Mouse (Mus musculus): ENCODE results near the gene Megf6. TPM values are rescaled to one million over a fixed set of nuclear protein-coding genes. Genes with fewer than 3 reads are reported as not detected.

Megf6 gene
- 9.5 and 11.1 TPM in 2 replicates for polyA plus RNA-seq (2012; rRNA removed)

GRCm38 (mm10) chr4:154170506-154171150, at the start of gene Megf6:
TSS of gene Megf6 (plus strand) at chr4:154170730.

DNA sequence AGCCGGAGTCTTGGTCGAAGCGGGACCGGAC, 30.5 kb upstream of the Megf6 start, which contains the start of gene Trp73:
TSS of gene Trp73 (minus strand) at position 27 of the 31 bp plus-strand sequence.

DNA sequence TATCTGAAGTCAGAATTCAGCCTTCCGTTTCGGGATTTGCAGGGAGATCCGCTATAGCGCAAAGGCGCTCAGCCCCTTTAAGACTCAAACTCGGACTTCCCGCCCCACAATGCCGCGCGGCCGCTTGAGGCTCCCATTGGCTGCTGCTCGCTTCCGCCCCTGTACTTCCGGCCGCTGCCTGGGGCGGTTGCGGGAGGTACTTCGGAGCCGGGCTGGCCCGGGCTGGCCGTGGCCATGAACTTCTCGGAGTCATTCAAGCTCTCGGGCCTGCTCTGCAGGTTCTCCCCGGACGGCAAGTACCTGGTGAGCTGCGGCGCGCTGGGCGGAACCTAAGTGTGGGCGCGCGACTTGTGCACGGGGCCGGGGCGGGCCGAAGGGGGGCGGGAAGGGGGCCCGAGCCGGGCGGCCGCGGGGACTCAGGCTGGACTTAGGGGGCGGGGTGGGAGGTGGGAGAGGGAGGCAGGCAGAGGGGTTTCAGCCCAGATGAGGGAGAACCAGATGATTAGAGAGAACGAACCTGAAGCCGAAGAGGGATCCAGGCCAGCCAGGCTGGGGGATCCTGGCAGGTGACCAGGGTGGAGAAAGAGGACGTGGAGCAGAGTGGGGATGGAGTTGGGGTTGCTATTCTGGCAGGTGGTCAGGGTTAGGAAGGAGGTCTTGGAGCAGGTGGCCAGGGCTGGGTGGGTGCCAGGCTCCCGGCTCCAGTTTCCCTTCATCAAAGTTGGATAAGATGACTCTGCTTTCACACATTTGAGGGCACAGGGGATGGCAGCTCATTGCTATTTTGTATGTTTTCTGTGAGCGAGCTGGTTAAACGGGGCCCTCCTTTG, 28.1 kb upstream of the Megf6 start, which contains the start of gene Wrap73:
TSS of gene Wrap73 (plus strand) at position 162 of the 830 bp plus-strand sequence.

GRCm38 (mm10) chr4:154160538-154161390, 9.8 kb upstream of the Megf6 start, which contains the start of gene Tprgl:
TSS of gene Tprgl (minus strand) at chr4:154160666.

DNA sequence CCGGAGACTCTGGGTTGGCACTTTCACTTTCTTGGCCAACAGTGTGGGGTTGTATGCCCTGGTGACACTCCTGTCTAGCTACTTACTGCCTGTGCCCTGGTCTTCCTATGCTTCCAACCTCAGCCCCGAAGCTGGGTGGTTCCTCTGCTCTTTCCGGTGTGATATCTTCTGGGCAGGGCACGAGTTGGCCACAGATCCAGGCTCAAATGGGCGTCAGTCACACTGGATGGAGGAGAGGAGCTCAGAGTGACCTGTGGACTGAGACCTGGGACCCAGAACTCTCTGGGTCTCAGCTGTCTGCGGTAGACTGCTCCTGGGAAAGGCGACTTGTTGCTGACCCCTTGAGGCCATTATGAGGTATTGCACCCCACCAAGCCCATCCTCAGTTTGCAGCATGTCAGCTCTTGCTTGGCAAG, 130.9 kb downstream of the Megf6 start, which contains the start of gene Arhgef16:
TSS of gene Arhgef16 (minus strand) at position 211 of the 416 bp plus-strand sequence.

Other genes with a start within 250 kb of the Megf6 start
- gene A430005L14Rik, start 213.5 kb upstream of the Megf6 start, polyA plus RNA-seq (2012; rRNA removed), result 22.0 and 31.1 TPM in 2 replicates
- 4.2 and 5.3 TPM in 2 replicates for gene Dffb, start 195.6 kb upstream of the Megf6 start, polyA plus RNA-seq (2012; rRNA removed)
- gene Cep104, start 195.5 kb upstream of the Megf6 start, polyA plus RNA-seq (2012; rRNA removed), result 5.3 and 5.5 TPM in 2 replicates
- gene Lrrc47, start 159.0 kb upstream of the Megf6 start, polyA plus RNA-seq (2012; rRNA removed), result 25.4 and 35.3 TPM in 2 replicates
- 19.0 and 23.7 TPM in 2 replicates for gene Smim1, start 144.5 kb upstream of the Megf6 start, polyA plus RNA-seq (2012; rRNA removed)
- not detected in 2 replicates for gene Ccdc27, start 128.1 kb upstream of the Megf6 start, polyA plus RNA-seq (2012; rRNA removed)
- gene Trp73, start 30.5 kb upstream of the Megf6 start, polyA plus RNA-seq (2012; rRNA removed), result 0.57 and 1.0 TPM in 2 replicates
- gene Wrap73, start 28.4 kb upstream of the Megf6 start, polyA plus RNA-seq (2012; rRNA removed), result 13.1 and 13.3 TPM in 2 replicates
- 73.7 and 93.7 TPM in 2 replicates for gene Tprgl, start 10.1 kb upstream of the Megf6 start, polyA plus RNA-seq (2012; rRNA removed)
- gene Arhgef16, start 130.9 kb downstream of the Megf6 start, polyA plus RNA-seq (2012; rRNA removed), result 46.9 and 47.0 TPM in 2 replicates
- gene B230104I21Rik, start 165.4 kb downstream of the Megf6 start, polyA plus RNA-seq (2012; rRNA removed), result not detected in 2 replicates

All from stomach, adult 2 months (tissue).